ENCODE assay signal across 8 mouse cellular contexts in genomic region chr2:167932727-167933231, GRCm38 (mm10). TPM values are rescaled to one million over a fixed set of nuclear protein-coding genes. Genes with fewer than 3 reads are reported as not detected.
A peak's percentile ranks its signal among the peaks of the same experiment; 100 is the strongest.
DNase-seq lines count a peak whose midpoint lies in the region; ATAC-seq and TF ChIP-seq lines count a peak whose summit lies in the region.

No protein-coding gene starts in this region.

- peak overlapping the region; percentile 100 for H3K4me3 ChIP-seq in layer of hippocampus, adult 2 months
- peak overlapping the region; percentile 86 for H3K4me3 ChIP-seq in hindbrain, embryonic 11.5 days (ENCODE audit: low read depth, low read length)
- H3K4me3 ChIP-seq in megakaryocyte, embryonic 14.5 days (replicated peaks): peak overlapping the region; percentile 98

- H3K9ac ChIP-seq in hindbrain, embryonic 11.5 days (ENCODE audit: low read depth, low read length): peak overlapping the region; percentile 91

- 0% methylated on average over 18 of the region's 18 CpGs for WGBS in hindbrain, embryonic 11.5 days

- H3K27me3 ChIP-seq in hindbrain, embryonic 11.5 days (ENCODE audit: control insufficient read depth, insufficient read depth, low read length): no peaks in the 10 kb centered on the region
- no peaks in the 10 kb centered on the region for H3K27me3 ChIP-seq in megakaryocyte, embryonic 14.5 days (replicated peaks)

- ATAC-seq in hindbrain, embryonic 11.5 days (ENCODE audit: low FRiP score): peak; percentile 84

- no peaks in the 10 kb centered on the region for H3K36me3 ChIP-seq in hindbrain, embryonic 11.5 days (ENCODE audit: control insufficient read depth, insufficient read depth, low read length)
- H3K36me3 ChIP-seq in megakaryocyte, embryonic 14.5 days (replicated peaks; ENCODE audit: low read length): peaks cover 27% of the 10 kb centered on the region

- no peaks in the 10 kb centered on the region for H3K9me3 ChIP-seq in hindbrain, embryonic 11.5 days (ENCODE audit: control insufficient read depth, low read length)
- H3K9me3 ChIP-seq in megakaryocyte, embryonic 14.5 days: no peaks in the 10 kb centered on the region

- H3K27ac ChIP-seq in layer of hippocampus, adult 2 months: peak overlapping the region; percentile 94
- H3K27ac ChIP-seq in hindbrain, embryonic 11.5 days (ENCODE audit: low read depth, low read length): peak overlapping the region; percentile 56

- peak overlapping the region; percentile 68 for H3K4me2 ChIP-seq in hindbrain, embryonic 11.5 days (replicated peaks; ENCODE audit: low read depth, low read length)

- peaks cover 6% of the 10 kb centered on the region; the same call in 1 of the 2 replicates for H3K4me1 ChIP-seq in hindbrain, embryonic 11.5 days (replicated peaks; ENCODE audit: control insufficient read depth, insufficient read depth, low read length)
- H3K4me1 ChIP-seq in megakaryocyte, embryonic 14.5 days: peaks cover 84% of the 10 kb centered on the region

- DNase-seq in layer of hippocampus, adult 2 months (ENCODE audit: low spot score in 2 of 2): no peak
- no peak for DNase-seq in layer of hippocampus, postnatal 25 days (ENCODE audit: extremely low spot score in 1 of 2, low spot score in 1 of 2)
- DNase-seq in brain, adult 2 months (ENCODE audit: low read depth, low spot score): peak; percentile 20
- DNase-seq in hindbrain, embryonic 11.5 days (ENCODE audit: low spot score): peak; percentile 38
- DNase-seq in thymus, postnatal 0 days (ENCODE audit: low spot score): peak; percentile 37
- no peak for DNase-seq in spleen, postnatal 4 days (ENCODE audit: low spot score in 2 of 2)
- DNase-seq in gastrocnemius, postnatal 4 days (ENCODE audit: low spot score in 2 of 2): no peak

- TF ChIP-seq CTCF in layer of hippocampus, adult 2 months (conservative IDR thresholded peaks at IDR 0.05): no peak

RNA-seq across cellular contexts. Expression of gene Ptpn1, which starts 0.9 kb away (rescaled TPM):
- total RNA-seq in layer of hippocampus, adult 2 months (2021): 10 to 100 TPM; 56.3 to 64.4 TPM
- total RNA-seq in layer of hippocampus, postnatal 25 days (2021): 10 to 100 TPM; 62.5 to 63.8 TPM
- 81.9 and 90.3 TPM in 2 replicates for polyA plus RNA-seq in hindbrain, embryonic 11.5 days (2014; fragmentation: Nextera tagmentation; extraction: Ambion mirVana)
- 120 and 139 TPM in 2 replicates for polyA plus RNA-seq in megakaryocyte, embryonic 14.5 days (2012; ENCODE audit: insufficient read depth, low replicate concordance)
- polyA plus RNA-seq in thymus, postnatal 0 days (2015; fragmentation: Nextera tagmentation; extraction: Ambion mirVana): 102 and 110 TPM in 2 replicates
- 10 to 100 TPM; 28.5 to 31.3 TPM for total RNA-seq in gastrocnemius, postnatal 4 days (2021)

Comparison
In these comparisons a context has a peak if more than half of its experiments do, and no peak if none do; other contexts are left out.
1. DNase-seq: peak in brain, adult 2 months (single experiment), hindbrain, embryonic 11.5 days (single experiment) and thymus, postnatal 0 days (single experiment); none in layer of hippocampus, adult 2 months (0 of 2), layer of hippocampus, postnatal 25 days (0 of 2), spleen, postnatal 4 days (0 of 2) and gastrocnemius, postnatal 4 days (0 of 2).
2. Peak in every context shown above with its lines, with median percentiles within 50 percentile points of each other: H3K4me3 ChIP-seq.